Mouse (Mus musculus) stomach, embryonic 14.5 days (tissue): ENCODE results near the gene Adam15. TPM values are rescaled to one million over a fixed set of nuclear protein-coding genes. Genes with fewer than 3 reads are reported as not detected.

ENCODE experiments used
- ATAC-seq: fragments of 200-750 bp; cut with Nextera tagmentation; 2 replicates; pipeline ENCODE4 v1.8.0; 2017; ENCODE audit warnings: low read depth, moderate TSS enrichment; ENCODE audit not compliant: insufficient number of reproducible peaks, insufficient read depth, low FRiP score
- H3K27ac ChIP-seq: fragments of 300-500 bp; sonication (generic); 2 replicates; pipeline ENCODE4 v1.5.1; 2014; ENCODE audit warnings: mild to moderate bottlenecking, low read length, moderate library complexity, mixed read lengths
- H3K27me3 ChIP-seq: fragments of 300-500 bp; sonication (generic); 2 replicates; pipeline ENCODE4 v1.6.1; 2014; ENCODE audit warnings: low read length, control low read depth, mixed read lengths; ENCODE audit not compliant: control insufficient read depth, insufficient read depth
- H3K36me3 ChIP-seq: fragments of 300-500 bp; sonication (generic); 2 replicates; pipeline ENCODE4 v1.6.1; 2014; ENCODE audit warnings: mild to moderate bottlenecking, control low read depth, low read length, moderate library complexity, mixed read lengths; ENCODE audit not compliant: control insufficient read depth, insufficient read depth
- H3K4me1 ChIP-seq: fragments of 300-500 bp; sonication (generic); 2 replicates; pipeline ENCODE4 v1.6.1; 2014; ENCODE audit warnings: low read length, control low read depth, mixed read lengths; ENCODE audit not compliant: control insufficient read depth, insufficient read depth
- H3K4me2 ChIP-seq: fragments of 300-500 bp; sonication (generic); replicated peaks from 2 replicates; pipeline ENCODE4 v1.6.1; 2014; ENCODE audit warnings: low read depth, low read length, control low read depth
- H3K4me3 ChIP-seq: fragments of 300-500 bp; sonication (generic); 2 replicates; pipeline ENCODE4 v1.5.1; 2014; ENCODE audit warnings: low read depth, low read length, control low read depth
- H3K9ac ChIP-seq: fragments of 300-500 bp; sonication (generic); replicated peaks from 2 replicates; pipeline ENCODE4 v1.6.1; 2014; ENCODE audit warnings: low read depth, mild to moderate bottlenecking, control low read depth, low read length, moderate library complexity, mixed read lengths
- H3K9me3 ChIP-seq: fragments of 300-500 bp; sonication (generic); 2 replicates; pipeline ENCODE4 v1.6.1; 2016; ENCODE audit warnings: low read depth, low read length, control low read depth; ENCODE audit not compliant: control insufficient read depth
- WGBS: fragments of 180-500 bp; shearing (Covaris S2); extraction: QIAGEN DNeasy Blood & Tissue Kit; methylation state at CpG from one replicate; pipeline ENCODE4 v1.1.7; 2014; 5-methylcytosine and 5-hydroxymethylcytosine counted together
- polyA plus RNA-seq: library from polyadenylated mRNA; unstranded; fragments of >200 nt; fragmentation: Nextera tagmentation; extraction: Ambion mirVana; gene quantifications from 2 replicates; pipeline ENCODE4 v1.2.1, GENCODE M21; 2014

Gene Adam15
- polyA plus RNA-seq, 1 experiment from 2014 or later = 27.9 TPM

DNA sequence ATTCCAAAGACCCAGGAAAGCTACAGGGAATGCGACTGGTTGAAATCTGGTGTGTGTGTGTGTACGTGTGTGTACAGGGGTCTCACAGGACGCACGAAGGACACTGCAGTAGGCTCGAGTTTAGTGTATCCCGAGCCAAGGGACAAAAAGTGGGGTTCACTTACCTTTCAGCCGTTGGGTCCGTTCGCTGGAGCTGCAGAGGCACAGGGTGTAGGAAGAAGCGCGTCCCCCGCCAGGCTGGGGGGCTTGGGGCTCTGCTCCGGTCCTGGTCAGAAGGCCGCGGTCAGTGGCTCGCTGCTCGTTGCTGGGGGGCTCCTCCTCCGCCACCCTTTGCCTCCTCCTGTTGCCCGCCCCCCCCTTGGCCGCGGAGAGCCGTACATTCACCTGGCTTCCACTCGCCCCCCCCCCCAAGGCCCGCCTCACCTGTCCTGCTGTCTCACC is 43.1 kb upstream of the Adam15 start:
- H3K4me2 ChIP-seq = peak overlapping the region; percentile 97
- no peaks in the 10 kb centered on the region for H3K9me3 ChIP-seq
- peak overlapping the region; percentile 54 for H3K4me3 ChIP-seq
- H3K27ac ChIP-seq = peak overlapping the region; percentile 66; the same call in 1 of the 2 replicates
- no peak for ATAC-seq
- peak overlapping the region; percentile 58; the same call in 1 of the 2 replicates for H3K9ac ChIP-seq
- peaks cover 35% of the 10 kb centered on the region for H3K4me1 ChIP-seq
- H3K27me3 ChIP-seq = no peaks in the 10 kb centered on the region
- no peaks in the 10 kb centered on the region for H3K36me3 ChIP-seq
- WGBS = under 1% methylated on average over 20 of the region's 24 CpGs

DNA sequence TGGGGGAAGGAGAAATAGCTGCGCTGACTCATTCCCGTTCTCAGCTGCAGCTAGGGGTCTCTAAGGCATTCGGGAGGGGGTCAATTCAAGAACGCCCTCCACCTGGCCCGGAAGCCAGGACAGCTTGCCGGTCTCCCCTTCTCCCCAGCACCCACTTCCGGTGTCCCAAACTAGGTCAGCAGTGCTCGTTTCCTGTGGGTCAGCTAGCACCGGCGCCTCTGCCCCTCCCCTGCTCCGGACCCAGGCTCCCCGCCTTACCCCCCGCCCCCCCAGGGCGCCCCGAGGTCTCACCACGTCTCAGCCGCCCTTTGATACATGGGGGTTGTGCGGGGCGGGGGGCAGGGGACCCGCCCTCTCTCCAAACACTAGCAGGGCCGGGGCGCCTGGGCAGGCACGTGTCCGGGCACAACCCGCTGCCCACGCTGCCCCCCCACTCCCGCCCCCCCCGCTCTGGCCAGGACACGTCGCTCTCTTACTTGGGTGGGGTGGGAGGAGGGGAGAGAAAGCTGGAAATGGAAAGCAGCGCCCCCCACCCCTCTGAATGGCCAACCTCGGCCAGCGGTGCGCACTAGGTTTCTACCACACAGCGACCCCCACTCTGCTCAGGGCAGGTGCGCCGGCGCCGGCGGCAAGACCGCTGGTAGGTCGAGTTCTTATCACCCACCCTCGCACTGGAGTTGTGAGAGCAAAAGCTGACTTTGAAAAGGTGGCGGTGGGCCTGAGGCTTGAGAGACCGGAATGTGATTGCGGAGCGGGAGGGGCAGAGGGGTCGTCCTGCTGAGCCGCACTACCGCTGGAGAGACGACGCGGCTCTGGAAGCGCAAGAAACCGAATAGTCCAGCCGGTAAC is 42.1 kb upstream of the Adam15 start:
- no peak for ATAC-seq
- Histone ChIP-seq H3K27me3 (no peaks in the 10 kb centered on the region), H3K27ac (peak overlapping the region; percentile 66), H3K36me3 (no peaks in the 10 kb centered on the region), H3K9me3 (no peaks in the 10 kb centered on the region), H3K9ac (peak overlapping the region; percentile 58), H3K4me3 (peak overlapping the region; percentile 54), H3K4me1 (peaks cover 43% of the 10 kb centered on the region), H3K4me2 (peak overlapping the region; percentile 97)
- under 1% methylated on average over 56 of the region's 56 CpGs for WGBS

DNA sequence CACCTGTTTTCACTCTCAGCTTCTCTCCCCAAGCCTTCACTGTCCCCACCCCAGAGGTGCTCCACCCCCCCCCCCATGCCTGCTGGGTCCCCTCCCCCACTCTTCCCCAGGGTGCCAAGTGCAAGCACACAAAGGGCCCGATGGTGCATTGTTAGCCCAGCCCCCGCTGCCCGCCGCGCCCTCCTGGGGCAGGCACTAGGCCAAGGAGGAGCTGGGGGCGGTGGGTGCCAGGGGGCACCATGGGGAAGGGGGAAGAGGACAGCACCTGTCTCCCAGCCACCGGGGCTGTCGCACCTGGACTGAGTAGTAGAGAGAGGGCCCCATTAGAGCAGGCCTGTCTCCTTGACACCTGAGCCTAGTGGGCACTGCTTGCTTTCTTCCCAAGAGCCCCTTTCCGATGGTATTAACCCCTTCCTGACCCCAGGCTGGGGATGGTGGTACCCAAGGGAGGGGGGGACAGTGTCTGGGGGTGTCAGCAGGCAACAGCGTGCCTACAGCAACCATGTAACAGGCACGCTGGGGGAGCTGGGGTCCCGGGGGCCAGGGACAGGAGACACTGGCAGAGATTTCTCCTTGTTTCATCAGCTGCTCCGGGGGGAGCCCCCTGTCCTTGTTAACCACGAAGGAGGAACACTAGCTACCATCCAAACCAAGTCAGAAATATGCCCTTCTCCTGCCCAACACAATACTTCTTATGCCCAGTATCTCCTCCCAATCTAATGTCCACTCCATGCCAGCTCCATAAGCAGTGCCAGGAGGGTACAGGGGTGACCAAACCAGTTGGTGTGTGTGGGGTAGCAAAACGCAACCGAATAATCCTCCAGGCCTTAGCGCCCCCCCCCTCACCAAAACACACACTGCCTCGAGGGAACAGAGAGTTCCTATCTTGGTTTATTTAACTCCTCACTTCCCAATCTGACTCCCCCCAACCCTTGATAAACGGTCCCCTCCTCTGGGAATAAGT is 41.2 kb upstream of the Adam15 start:
- H3K4me1 ChIP-seq = peaks cover 42% of the 10 kb centered on the region

DNA sequence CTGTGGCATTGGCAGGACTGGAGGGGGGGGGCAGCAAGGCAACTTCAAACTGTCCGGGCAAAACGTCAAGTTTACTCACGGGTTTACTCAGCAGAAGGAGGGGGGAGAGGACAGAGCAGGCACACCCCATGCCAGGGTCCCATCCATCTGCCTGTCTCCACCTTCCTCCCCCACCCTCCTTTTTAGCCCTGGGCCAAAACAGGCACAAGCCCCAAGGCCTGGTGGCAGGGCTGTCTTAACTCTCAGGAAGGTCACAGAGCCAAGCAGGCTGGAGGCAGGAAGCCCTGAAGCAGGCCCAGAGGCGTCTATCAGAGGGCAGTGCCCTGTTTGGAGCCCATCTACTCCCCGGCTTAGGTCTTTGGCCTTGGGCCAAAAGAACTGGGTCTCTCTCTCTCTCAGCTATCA is 40.3 kb upstream of the Adam15 start:
- Histone ChIP-seq H3K36me3 (no peaks in the 10 kb centered on the region), H3K4me1 (peaks cover 40% of the 10 kb centered on the region), H3K27ac (peak overlapping the region; percentile 66; the same call in 1 of the 2 replicates), H3K27me3 (no peaks in the 10 kb centered on the region), H3K4me3 (no peak overlapping the region), H3K4me2 (peak overlapping the region; percentile 97), H3K9ac (no peak overlapping the region), H3K9me3 (no peaks in the 10 kb centered on the region)
- ATAC-seq = no peak
- WGBS = 23% methylated on average over 2 of the region's 5 CpGs

More for the DNA sequence above, 41.2 kb upstream of the Adam15 start:
- Histone ChIP-seq H3K4me3 (peak overlapping the region; percentile 54), H3K4me2 (peak overlapping the region; percentile 97), H3K9ac (peak overlapping the region; percentile 58; the same call in 1 of the 2 replicates), H3K36me3 (no peaks in the 10 kb centered on the region), H3K27me3 (no peaks in the 10 kb centered on the region), H3K27ac (peak overlapping the region; percentile 66; the same call in 1 of the 2 replicates), H3K9me3 (no peaks in the 10 kb centered on the region)
- no peak for ATAC-seq
- 12% methylated on average over 19 of the region's 19 CpGs for WGBS

DNA sequence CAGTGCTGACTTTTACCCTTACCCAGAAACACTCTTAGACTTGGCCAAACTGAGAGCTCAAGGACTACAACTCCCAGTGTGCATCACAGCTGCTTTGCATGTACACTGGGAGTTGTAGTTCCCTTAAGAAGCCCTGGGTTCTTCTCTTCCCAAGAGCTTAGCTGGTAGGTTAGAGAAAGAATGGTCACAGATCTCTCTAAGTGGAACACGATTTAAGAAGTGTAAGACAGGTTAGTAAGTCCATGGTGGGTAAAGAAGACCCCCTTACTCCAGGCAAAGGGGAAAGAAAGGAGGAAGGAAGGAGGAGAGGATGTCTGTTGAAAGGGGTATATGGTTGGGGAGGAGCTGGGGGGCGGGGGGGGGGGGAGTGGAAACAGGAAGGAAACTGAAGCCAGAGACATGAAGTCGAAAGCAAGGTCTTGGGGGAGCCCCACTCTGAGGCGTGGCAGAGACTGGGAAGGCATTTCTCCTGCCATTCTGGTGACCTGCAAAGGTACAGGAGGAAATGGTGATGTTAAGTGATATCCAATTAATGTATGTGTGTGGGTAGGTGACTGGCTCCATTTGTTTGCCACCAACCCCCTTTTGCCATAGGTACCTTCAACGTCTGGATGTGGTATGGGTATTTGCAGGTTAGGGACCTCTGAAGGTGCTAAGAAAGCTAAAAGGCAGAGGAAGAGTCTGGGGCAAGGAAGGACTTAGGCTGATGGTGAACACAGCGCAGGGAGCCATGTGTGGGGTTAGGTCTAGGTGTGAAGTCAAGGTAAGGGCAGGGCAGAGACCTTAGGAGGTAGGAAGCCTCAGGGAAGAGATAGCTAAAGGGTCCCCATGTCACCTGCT is 39.3 kb upstream of the Adam15 start:
- ATAC-seq = no peak
- Histone ChIP-seq H3K36me3 (no peaks in the 10 kb centered on the region), H3K4me1 (peaks cover 46% of the 10 kb centered on the region), H3K27me3 (no peaks in the 10 kb centered on the region), H3K9ac (no peak overlapping the region), H3K4me3 (no peak overlapping the region), H3K4me2 (no peak overlapping the region), H3K27ac (no peak overlapping the region), H3K9me3 (no peaks in the 10 kb centered on the region)
- 47% methylated on average over 6 of the region's 6 CpGs for WGBS

DNA sequence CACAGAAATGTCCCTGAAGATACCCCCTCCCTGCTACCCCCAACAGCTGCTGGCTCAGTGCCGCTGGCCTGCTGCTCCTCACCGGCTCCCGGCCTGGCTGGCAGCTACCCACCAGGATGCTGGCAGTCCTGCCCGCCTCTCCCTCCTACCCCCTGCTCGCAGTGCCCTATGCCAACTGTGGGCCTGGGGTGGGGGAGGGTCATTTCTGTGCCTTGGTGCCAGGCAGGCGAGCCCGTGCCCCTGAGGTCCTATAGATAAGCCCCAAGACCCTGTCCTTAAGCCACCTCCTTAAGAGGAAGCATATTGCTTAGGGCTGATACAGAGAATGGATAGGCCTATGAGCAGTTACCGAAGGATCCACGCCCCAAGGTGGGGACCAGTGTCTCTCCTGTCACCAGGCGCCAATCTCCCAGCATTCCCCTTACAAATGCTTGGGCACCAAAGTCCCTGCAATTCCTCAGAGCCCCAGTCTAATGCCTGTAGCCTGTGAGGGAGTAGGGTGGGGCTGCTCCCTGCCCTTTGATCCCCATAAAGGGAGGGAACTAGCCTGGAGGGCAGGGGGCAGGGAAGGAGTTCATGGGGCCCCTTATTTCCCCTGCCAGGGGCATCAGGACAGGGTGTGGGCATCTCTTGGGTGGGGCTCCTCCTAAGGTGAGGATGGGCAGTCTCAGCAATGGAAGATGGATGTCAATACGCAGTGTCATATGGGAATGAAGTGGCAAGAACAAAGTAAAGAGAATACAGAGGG is 38.5 kb upstream of the Adam15 start:
- peak overlapping the region; percentile 12; the same call in 1 of the 2 replicates for H3K4me2 ChIP-seq
- H3K4me1 ChIP-seq = peaks cover 46% of the 10 kb centered on the region
- WGBS = 69% methylated on average over 11 of the region's 11 CpGs
- H3K36me3 ChIP-seq = no peaks in the 10 kb centered on the region
- no peak overlapping the region for H3K9ac ChIP-seq
- no peak overlapping the region for H3K4me3 ChIP-seq
- H3K27ac ChIP-seq = no peak overlapping the region
- H3K27me3 ChIP-seq = no peaks in the 10 kb centered on the region
- H3K9me3 ChIP-seq = no peaks in the 10 kb centered on the region
- no peak for ATAC-seq

DNA sequence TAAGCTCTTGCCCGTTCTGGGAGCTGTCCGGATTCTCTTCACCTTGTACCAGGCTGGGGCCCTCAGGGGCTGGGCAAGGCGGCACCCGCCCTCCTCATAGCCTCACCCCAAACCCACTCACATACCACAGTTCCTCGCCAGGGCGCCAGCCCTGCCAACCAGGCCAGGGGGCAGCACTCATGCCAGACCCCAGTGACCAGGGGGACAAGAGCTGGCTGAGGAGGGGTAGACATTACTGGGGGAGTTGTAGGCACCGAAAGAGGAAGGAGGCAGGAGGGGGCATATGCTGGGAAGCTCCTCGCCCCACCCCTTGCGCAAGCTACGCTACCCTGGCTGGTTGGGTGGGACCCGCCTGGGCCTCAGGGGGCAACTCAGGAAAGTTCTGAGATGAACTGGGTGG is 37.8 kb upstream of the Adam15 start:
- Histone ChIP-seq H3K9me3 (no peaks in the 10 kb centered on the region), H3K4me3 (no peak overlapping the region), H3K4me2 (peak overlapping the region; percentile 16; the same call in 1 of the 2 replicates), H3K36me3 (no peaks in the 10 kb centered on the region), H3K4me1 (peaks cover 46% of the 10 kb centered on the region), H3K9ac (no peak overlapping the region), H3K27me3 (no peaks in the 10 kb centered on the region), H3K27ac (no peak overlapping the region)
- no peak for ATAC-seq
- 75% methylated on average over 11 of the region's 11 CpGs for WGBS
